Mouse (Mus musculus): Measurements from ENCODE around the gene Ss18l1. TPM values are rescaled to one million over a fixed set of nuclear protein-coding genes. Genes with fewer than 3 reads are reported as not detected.
A peak's percentile ranks its signal among the peaks of the same experiment; 100 is the strongest.

Ss18l1 gene
- total RNA-seq, 1 experiment from 2014 or later: 13.6 TPM

DNA sequence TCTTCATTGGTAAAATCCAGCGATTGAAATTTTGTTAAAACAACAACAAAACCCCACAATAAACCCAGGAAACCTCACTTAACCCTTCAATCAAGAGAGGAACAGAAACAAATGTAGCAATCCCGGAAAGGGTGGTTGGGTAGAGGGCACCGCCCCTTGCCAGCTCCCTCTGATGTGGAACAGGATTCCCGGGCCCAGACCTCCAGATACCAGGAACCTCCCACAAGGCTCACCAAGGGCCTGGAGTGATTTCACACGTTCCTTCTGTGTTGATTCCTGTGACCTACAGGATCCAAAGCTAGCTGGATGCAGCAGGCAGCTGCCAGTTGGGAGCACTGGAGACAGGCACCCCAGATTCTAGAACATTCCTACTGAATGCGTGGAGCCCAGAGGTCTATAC lies 1.9 kb upstream of the Ss18l1 start:
- DNase-seq: no peak

DNA sequence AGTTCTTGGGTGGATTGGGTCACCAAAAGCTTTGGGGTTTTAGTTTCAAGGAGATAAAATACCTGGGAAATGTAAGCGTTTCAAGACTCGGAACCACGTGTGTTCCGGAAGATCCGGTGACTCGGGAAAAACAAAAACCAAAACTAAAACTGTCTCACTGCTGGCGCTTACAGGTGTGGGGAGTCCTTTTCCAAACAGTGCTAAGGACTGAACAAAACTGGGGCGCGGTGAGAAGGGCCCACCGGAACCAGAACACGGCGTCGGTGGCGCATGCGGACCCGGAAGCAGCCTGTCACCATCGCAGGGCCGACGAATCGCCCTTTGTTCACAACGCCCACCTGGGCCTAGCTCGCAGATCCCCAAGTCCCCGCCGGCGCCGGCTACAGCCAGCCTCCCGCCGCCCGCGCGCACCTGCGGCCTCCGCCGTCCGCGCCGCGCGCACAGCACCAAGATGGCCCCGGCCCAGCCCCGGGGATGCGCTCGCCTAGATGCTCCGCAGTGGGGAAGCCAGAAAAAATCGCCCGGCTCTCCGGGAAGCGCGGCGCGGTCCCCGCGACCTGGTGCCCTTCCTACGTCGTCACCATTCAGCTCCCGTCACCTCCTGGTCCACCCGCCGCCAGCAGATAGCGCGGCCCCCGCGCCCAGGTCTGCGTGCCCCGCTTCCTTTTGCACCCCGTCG lies 593 bp upstream of the Ss18l1 start:
- peak; percentile 41 for DNase-seq

DNA sequence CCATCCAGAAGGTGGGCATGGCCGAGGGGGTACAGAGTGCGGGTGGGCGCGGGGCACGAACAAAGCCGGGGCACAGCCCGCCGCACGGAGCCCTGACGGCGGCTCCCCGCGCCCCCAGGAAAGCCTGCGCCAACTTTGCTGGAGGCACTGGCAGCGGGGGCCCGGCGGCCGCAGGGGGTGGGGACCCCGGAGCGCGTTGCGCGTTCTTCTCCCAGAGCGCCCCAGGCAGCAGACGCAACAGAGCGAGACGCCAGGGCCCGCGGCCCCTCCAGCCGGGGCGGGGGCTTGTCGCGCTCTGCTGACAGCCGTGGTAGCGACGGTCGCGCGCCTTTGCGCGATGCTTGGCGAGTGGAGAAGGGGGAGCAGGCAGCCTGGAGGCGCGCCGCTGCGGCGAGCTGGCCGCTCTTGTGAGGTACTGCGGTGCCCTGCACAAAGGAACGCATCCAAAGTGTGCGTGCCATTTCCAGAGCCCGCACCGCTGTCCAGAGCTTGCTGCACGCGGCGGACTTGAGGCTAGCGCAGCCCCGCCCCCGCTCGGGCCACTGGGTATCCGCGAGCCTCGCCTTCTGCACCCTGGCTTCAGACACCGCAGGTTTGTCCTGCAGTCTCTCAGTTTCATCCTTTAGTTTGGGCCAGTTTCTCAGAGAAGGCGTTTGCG lies 678 bp downstream of the Ss18l1 start:
- DNase-seq: peak; percentile 55

DNA sequence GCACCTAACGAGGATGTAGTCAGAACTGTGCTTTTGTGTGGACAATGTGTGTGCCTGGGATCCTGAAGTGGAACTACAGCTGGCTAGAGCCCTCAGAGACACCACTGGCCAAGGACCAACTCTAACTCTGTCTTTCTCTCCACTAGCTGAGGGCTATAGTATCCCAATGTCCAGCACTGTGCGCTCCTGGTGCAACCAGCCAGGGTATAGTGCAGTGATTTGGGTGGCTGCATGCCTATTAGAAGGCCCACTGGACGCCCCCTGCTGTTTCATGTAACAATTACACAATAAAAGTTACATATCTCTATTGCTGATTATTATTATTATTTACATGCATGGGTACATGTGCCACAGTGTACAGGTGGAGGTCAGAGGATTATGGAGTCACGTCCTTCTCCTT lies 3.0 kb downstream of the Ss18l1 start:
- DNase-seq: peak; percentile 23

DNA sequence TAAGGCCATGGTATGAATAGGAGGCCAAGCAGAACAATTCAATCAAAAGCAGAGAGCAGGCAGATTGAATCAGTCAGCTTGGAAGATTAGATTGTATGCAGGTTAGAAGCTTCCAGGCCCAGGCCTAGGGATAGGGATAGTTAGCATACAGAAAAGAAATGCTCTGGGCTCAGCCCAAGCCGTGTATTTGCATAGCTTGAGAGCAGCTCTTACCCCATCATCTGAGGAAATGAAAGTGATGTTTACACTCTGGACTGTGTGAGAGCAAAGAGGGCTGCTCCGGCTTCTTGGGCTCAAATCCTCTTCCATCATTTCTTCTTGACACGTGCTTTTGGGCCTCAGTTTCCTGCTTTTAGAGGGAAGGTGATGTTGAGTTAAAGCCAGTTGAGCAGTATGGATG lies 5.3 kb downstream of the Ss18l1 start:
- DNase-seq: no peak

DNA sequence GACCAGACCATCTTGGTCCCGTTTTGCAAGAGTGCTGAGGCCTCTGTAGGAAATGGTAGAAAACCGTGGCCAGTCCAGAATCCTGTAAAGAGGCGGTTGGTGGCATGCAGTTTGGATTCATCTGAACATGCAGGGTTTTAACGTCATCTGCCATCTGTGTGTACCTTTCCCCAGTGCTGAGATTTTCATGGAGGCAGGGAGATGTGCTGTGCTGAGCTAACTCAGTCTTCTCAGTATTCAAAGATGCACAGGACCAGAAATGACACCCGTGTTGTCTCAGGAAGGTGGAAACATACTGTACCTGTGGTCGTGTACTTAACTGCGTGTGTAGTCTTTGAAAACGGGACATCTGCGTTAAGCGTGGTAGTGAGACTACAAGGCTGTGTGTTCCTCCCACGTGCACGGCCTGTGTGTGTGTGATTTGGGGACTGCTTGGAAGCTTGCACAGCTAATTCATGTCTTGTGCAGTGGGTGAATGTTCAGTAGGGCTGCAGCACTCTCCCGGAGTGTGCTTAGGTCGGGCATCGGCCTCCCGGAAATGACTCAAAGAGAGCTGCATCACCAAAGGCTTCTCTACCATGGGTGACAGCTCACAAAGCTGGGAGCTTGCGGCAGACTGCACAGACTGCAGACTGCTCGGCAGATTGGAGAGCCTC lies 5.8 kb downstream of the Ss18l1 start:
- no peak for DNase-seq

DNA sequence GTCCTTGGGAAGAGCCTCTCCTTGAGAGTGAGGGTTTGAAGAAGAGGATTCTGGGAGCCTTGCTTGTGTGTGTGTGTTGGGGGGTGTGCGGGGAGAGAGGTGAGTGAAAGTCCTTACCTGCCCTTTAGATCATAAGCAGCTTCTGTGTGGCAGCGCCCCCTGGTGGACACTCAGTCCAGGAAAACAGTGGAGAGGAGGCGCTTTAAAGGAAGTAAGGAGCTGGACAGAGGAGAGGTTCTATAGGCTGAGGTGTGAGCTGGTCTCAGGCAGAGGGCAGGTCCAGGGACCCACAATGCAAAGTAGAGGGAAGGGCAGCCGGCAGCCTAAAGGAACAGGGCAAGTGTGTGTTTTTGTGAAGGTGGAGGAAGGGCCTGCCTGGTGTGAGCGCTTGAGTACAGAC lies 8.7 kb downstream of the Ss18l1 start:
- DNase-seq: peak; percentile 86

DNA sequence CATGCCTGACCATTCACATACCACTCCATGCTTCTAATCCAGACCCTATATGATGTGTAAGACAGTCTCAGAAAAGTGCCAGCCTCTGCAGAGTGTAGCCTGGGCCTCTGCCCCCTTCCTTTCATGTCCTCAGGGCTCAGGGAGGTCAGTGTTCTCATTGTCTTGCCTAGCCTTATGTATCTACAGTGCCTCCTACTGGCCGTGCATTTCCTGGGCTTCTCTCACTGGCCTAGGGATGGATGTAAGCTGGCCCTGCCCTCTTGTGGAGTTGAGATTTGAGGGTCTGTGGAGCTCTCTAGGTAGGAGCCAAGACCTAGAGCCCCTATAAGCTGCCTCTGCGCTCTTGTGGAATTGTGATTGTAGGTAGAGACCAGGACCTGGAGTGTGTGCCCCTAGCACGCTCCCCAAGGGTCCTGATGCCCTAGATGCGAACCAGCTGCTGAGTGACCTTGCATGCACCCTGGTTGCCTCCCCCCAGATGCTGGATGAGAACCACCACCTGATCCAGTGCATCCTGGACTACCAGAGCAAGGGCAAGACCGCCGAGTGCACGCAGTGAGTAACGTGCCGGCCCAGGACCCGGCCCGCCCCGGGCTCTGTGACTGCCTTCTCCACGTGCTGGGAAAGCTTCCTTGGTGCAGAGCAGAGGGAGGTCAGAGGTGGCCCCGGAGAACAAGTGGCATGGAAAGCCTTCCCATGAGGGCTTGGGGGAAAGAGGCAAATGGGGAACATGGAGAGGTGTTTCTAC lies 9.9 kb downstream of the Ss18l1 start:
- no peak for DNase-seq

DNA sequence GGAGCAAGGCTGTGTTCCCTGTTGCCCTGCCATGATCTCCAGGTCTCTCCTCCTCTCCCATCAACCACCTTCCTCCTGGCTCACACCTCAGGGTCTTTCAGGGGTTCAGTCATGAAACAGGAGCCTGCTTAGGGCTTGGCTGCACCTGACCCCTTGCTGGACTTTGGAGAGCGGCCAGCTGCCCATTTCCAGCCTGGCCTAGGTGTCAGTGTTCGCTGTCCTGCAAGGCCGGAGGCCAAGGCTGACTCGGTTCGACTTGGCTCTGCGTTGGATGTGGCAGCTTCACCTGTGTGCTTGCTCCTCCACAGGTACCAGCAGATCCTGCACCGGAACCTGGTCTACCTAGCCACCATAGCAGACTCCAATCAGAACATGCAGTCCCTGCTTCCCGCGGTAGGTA lies 10.7 kb downstream of the Ss18l1 start:
- no peak for DNase-seq

DNA sequence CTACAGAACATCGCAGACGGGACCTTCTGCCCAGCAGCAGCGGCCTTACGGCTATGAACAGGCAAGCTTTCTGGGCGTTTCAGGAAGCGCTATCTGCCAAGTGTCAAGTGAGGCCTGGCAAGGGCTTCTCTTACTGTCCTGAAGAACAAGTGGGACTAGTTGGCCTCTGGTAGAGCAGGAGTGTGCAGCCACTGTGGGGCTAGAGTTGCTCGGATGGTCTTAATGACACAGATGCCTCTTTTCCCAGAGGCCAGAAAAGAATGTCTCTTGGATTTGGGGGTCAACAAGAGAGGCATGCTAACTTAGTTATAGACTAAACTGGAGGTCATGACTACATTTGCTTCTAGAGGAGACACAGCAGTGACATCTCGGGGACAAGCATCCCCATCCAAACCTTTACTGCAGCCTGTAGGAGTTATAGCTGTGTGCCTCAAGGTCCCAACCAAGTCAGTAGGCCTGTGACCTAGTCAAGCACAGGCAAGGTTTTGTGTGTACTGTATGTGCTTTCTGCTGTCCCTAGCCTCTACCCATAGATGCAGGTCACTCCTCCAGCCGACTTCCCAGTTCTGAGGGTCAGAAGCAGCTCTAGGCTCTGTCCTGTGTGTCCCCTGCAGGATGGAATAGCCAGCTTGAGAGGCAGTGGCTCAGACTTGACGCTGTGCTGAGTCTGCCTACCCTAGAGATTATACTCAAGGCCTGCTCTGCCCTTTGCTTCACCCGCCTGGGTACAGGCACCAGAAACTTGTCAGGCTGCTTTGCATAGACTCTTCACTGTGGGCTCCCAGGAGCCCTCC lies 21.2 kb downstream of the Ss18l1 start:
- no peak for DNase-seq

DNA sequence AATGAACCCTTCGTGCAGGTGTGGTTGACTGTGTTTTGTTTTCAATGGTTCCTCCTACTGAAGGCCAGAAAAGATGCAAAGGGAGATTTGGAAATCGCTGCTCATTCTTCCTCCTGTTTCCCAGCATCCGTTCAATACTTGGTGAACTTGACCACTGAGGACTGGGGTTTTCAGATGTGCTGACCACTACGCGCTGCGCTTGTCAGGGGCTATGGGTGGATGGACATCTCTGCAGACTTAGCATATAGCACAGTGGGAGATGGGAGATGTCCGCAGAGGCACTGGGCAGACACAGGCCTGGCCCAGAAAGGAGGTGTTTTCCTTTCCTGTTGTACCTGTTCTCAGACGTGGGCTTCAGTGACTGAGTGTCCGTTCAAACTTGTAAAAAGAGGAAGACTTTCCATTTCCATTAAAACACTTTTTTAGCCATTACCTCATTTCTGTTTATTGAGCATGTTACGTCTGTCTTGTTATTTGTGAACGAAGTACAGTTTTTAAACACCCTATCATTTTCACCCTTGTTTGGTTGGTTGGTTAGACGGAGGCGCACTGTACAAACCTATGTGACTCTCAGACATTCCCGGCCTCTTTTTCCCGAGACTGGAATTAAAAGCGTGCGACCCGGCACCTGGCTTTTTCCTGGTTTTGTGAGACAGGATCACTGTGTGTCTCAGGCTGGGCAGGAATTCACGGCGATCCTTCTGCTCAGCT lies 27.6 kb downstream of the Ss18l1 start:
- no peak for DNase-seq

DNA sequence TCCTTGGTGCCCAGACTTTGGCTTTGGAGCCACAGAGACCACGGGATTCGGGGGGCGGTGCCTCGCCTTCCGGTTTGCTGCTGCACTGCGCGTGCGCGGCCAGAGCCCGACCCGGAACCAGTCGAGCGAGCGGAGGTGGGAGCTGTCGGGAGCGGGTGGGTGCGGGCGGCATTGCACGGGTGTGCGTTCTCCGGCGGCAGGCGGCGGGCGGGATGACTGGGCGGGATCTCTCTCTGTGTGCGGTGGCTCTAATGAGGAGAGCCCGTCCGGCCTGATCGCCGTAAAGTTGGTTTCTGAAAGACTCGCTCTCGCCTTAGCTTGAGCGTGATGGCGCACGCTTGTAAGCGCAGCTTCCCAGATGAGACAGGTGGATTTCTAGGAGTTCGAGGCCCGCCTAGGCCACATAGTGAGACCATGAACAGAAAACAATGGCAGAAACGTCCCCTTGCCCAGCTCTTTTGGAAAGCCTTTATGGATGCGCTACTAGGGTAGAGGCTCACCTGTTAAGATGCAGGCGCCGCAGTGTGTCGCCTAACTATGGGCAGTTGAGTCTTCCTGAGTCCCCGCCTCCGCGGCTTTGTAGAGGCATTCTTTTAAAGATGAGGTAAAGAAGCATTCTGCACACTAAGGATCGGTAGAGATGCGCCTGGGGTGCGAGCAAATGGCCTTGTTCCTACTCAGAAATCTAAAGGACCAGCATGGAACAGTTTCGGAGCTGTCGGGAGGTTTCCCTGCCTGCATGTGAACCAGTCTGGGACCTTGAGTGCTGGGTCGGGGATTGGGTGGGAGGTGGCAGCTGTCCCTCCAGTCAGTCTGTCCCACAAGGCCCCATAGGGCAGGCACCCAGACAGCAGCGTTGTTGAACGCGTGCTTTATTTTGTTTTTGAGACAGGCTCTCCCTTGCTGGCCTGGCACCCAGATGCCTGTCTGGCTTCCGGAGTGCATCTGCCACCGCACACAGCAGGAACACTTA lies 28.5 kb downstream of the Ss18l1 start, which contains the start of gene Mtg2:
Mtg2 (plus strand) TSS at position 108 of the 973 bp plus-strand sequence.
- DNase-seq: peak; percentile 94

DNA sequence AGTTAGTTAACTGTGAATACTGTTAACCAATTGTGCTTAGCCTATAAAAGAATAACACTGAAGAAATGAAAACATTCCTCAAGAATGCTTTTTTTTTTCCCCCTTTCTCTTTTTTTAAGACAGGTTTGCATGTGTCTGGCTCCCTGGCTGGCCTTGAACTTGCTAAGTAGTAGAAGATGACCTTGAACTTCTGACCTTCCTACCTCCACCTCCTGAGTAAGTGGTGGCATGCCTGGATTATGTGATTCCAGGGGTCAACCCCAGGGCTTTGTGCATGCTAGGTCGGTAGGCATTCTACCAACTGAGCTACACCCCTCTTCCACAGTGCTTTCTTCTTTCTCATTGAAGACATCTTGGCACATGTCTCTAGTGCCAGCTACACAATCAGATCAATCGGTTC lies 29.4 kb downstream of the Ss18l1 start:
- no peak for DNase-seq

DNA sequence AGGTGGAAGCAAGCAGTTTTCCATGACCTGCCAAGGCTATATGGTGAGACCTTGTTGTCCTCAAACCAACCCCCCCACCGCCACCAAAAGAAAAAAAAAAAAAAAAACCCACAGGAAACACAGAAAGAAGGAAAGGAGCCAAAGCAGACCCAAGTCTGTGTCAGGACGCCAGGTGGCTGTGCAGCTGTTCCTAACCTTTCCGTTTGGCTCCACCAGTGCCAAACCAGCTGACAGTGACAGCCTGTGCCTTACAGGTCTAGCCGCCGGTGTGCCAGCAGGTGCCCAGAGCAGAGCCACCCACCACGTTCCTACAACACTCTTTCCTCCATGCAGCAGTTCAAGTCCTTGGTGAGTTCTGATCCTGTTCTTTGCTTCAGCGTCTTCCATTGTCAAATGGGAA lies 30.6 kb downstream of the Ss18l1 start:
- no peak for DNase-seq

DNA sequence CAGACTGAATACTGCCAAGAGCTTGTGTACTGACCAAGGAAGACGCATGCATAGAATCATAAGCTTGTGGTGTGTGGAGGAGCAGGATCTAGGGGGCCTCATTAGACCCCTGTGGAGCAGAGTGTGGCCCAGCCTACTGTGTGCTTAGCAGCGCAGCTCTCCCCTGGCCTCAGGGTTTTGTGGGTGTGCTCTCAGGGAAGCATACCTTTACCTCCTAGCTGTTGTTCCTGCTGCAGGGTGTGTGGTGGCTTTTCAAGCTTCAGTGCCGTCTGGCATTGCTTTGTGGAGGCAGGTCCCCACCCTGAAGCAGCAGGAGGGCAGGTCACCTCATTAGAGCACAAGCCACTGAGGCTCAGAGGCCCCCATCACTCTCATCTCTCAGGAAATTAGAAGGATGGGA lies 35.3 kb downstream of the Ss18l1 start:
- DNase-seq: no peak

DNA sequence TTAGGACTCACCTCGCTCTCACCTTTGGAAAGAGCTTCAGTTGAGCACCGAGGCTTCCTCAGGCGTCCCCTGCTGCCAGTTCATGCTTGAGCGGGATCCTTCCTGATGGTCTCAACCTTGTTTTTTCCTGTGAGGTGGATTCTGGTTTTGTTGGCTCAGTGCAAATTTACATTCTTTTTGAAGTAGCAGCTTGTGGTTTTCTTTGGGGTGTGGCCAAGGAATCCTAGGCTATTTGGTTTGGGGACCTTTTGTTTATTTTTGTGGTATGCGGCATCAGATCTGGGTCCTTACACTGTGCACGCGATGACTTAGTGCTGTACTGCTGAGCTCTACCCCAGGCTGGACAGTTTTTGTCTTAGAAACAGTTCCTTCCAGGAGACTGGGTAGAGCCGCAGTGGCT lies 38.4 kb downstream of the Ss18l1 start:
- DNase-seq: no peak

DNA sequence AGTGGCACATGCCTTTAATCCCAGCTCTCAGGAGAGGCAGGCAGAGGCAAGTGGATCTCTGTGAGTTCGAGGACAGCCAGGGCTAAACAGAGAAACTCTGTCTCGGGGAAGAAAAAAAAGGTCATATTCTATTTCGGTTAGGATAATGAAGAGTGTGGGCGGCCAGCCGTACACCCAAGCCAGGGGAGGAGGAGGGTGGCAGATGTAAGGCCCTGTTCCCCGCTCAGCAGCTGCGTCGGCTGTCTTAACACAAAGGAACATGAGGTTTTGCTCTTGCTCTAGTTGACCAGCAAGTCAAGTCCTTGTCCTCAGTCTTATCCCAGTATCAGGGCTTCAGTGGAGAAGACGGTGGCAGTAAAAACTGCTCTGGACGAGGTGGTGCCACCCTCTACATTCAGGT lies 40.8 kb downstream of the Ss18l1 start:
- no peak for DNase-seq

DNA sequence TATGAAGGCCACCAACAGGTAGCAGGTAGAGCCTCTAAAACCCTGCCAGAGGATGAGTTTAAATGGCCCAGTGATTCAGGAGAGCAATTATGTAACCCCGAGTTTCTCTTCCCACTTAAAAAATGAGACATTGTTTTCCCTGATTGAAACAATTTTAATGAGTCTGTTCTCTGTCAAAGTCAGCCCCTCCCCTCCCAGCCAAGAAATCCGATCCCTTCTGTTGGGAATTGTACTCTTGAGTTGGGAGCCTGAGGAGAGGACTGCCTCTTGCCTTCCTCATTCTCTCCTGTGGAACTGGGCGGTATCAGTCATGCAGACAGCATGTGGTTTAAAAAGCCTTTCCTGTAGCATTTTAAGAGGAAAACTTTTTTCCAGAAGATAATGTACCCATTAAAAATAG lies 42.3 kb downstream of the Ss18l1 start:
- no peak for DNase-seq

DNA sequence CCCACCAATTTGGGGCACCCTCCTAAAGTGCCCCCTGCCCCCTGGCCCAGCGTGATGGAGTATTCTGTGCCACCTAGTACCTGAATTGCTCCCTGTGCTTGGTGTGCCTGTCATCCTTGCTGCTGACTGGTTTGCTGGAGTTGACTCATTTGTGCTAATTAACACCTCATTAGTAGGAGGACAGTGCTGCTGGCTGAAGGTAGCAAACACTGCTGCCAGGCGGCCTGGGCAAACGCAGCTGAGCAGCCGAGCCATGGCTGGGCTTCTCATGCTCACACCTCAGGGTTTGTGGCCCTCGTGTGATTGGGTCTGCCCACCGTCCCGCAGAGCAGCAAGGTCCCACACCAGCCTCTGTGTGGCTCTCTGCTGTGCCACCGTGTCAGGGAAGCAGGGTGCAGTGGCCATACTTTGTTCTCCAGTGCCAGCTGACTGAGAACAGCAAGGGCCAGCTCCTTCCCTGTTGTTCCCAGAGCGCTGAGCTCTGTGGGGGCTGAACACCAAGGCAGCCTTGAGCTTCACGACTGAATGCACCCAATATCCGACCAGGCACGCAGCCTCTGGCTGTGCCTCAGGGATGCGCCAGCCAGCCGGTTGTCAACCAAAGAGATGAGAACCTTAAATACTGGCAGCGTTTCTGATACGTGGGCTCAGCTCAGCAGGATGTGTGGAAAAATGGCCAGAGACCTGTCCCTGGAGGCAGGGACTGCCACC lies 43.8 kb downstream of the Ss18l1 start:
- DNase-seq: no peak

DNA sequence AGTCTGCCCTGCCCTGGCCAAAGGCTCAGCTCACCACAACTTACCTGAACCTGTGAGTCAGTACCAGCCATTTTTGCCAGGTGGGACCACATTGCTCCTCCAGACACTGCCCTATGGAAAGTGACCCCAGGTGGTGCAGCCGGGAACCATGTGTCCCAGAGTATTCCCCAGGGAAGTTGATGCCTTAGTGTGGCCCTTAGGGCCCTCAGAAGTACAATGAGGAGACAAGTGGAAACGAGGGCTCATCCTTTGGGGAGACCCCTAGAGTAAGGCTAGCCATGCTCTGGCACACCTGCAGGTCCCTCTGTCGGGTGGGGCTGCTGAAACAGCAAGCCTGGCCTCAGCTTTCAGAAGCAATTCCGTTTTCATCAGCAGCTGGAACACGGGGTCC lies 44.3 kb downstream of the Ss18l1 start:
- no peak for DNase-seq
